Mouse (Mus musculus): Measurements from ENCODE around the gene Slc48a1.

GRCm38 (mm10) chr15:97838395-97838794 is 60.1 kb downstream of the Slc48a1 start:
- no peak for TF ChIP-seq CTCF (IDR thresholded peaks at IDR 0.05; ENCODE audit: low read depth)
- no peak for TF ChIP-seq EP300 (IDR thresholded peaks at IDR 0.05; ENCODE audit: low read depth)

Data from liver, embryonic 14.5 days (tissue).